Mouse (Mus musculus): ENCODE measurements around the gene H2afb2.

The H2afb2 gene

GRCm38 (mm10) chrX:116680878-116681277 is at the start of gene H2afb2:
TSS of gene H2afb2 (plus strand) at chrX:116681178.
- no peak for DNase-seq (ENCODE audit: low read depth, low spot score)

Data from skeletal muscle tissue, adult 2 months (tissue).